ENCODE assay signal across 8 mouse cellular contexts in the genomic region with DNA sequence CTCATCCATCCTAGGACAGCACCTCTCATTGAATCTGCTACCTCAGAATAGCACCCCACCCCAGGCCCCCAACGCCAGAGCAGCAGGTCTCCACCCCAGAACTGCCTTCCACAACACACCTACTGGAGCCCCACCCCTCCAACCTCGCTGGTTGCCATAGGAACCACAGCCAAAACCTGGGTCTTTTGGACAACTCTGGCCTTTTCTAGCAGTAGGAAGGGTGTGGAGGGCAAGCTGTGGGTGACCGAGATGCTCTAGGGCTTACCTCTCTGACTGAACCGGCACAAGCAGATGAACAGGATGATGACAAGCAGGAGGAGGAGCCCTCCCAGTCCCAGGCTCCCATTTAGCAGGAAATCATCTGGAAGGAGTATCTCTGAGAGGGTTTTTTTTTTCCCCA. TPM values are rescaled to one million over a fixed set of nuclear protein-coding genes. Genes with fewer than 3 reads are reported as not detected.
DNase-seq lines count a peak whose midpoint lies in the region; ATAC-seq and TF ChIP-seq lines count a peak whose summit lies in the region.

No protein-coding gene starts in this region.

- H3K9me3 ChIP-seq in liver, embryonic 13.5 days (replicated peaks): no peaks in the 10 kb centered on the region

- DNase-seq in T-cell, adult 2 months (ENCODE audit: low spot score): peak; percentile 73
- no peak for DNase-seq in liver, embryonic 13.5 days
- DNase-seq in thymus, postnatal 4 days: peak; percentile 79
- no peak for DNase-seq in gastrocnemius, postnatal 25 days
- no peak for DNase-seq in layer of hippocampus, adult 11-12 months (ENCODE audit: low spot score)

- H3ac ChIP-seq in myocyte (ENCODE audit: control insufficient read depth, insufficient read length): no peak overlapping the region

- 0 out of 2 replicates have a peak overlapping the region, but pooled peaks have one; percentile 53 for H3K9ac ChIP-seq in liver, embryonic 13.5 days

- peak overlapping the region; percentile 67 for H3K4me2 ChIP-seq in liver, embryonic 13.5 days
- H3K4me2 ChIP-seq in myocyte (ENCODE audit: low read depth): peak overlapping the region; percentile 38

- H3K4me3 ChIP-seq in liver, embryonic 13.5 days (replicated peaks): peak overlapping the region; percentile 55
- peak overlapping the region; percentile 29 for H3K4me3 ChIP-seq in myocyte

- no peaks in the 10 kb centered on the region for H3K36me3 ChIP-seq in liver, embryonic 13.5 days
- H3K36me3 ChIP-seq in myocyte (ENCODE audit: control insufficient read depth, insufficient read depth): no peaks in the 10 kb centered on the region

- TF ChIP-seq POLR2A in myocyte (IDR thresholded peaks at IDR 0.05; ENCODE audit: insufficient read length, low read depth): no peak

- peak overlapping the region; percentile 58 for H3K27ac ChIP-seq in liver, embryonic 13.5 days

- peak; percentile 39 for ATAC-seq in CD4-positive, CD25-positive, alpha-beta regulatory T cell, adult 4 months
- peak; percentile 16; the same call in 1 of the 2 replicates for ATAC-seq in granulocyte monocyte progenitor cell, adult 5-6 weeks (replicated peaks; ENCODE audit: poor library complexity, severe bottlenecking)
- ATAC-seq in liver, embryonic 13.5 days (ENCODE audit: low read depth): no peak

- peaks cover 33% of the 10 kb centered on the region for H3K4me1 ChIP-seq in liver, embryonic 13.5 days (replicated peaks)

- WGBS in liver, embryonic 13.5 days (ENCODE audit: insufficient replicate concordance): 3% methylated on average over 4 of the region's 4 CpGs

- no peaks in the 10 kb centered on the region for H3K79me2 ChIP-seq in myocyte (ENCODE audit: control insufficient read depth, insufficient read depth)

- H3K27me3 ChIP-seq in liver, embryonic 13.5 days: no peaks in the 10 kb centered on the region
- H3K27me3 ChIP-seq in myocyte (ENCODE audit: control insufficient read depth, insufficient read depth, insufficient read length): no peaks in the 10 kb centered on the region

TF ChIP-seq in myocyte, 11 proteins besides CTCF, POLR2A, EP300 and RAD21:
- TF ChIP-seq MYOG (IDR thresholded peaks at IDR 0.05; ENCODE audit: control insufficient read depth in 1 of 3, insufficient read depth in 1 of 3, insufficient read length in 2 of 3, low read depth in 2 of 3) (no peak), MYOD1 (IDR thresholded peaks at IDR 0.05; ENCODE audit: control insufficient read depth in 1 of 3, insufficient read length in 2 of 3, low read depth in 2 of 3) (no peak), REST (IDR thresholded peaks at IDR 0.05; ENCODE audit: insufficient read depth, insufficient read length) (no peak), POLR2AphosphoS2 (IDR thresholded peaks at IDR 0.05; ENCODE audit: insufficient read length, low read depth) (no peak), MAX (IDR thresholded peaks at IDR 0.05; ENCODE audit: low read depth) (no peak), E2F4 (IDR thresholded peaks at IDR 0.05; ENCODE audit: insufficient read depth) (no peak), TCF3 (IDR thresholded peaks at IDR 0.05; ENCODE audit: insufficient read length, low read depth) (no peak), SRF (IDR thresholded peaks at IDR 0.05; ENCODE audit: control insufficient read depth, insufficient read length, low read depth) (no peak), USF1 (IDR thresholded peaks at IDR 0.05; ENCODE audit: low read depth) (no peak)
TF ChIP-seq in myocyte: peak in this region for 0.

RNA-seq across cellular contexts. Expression of a gene that starts 1.6 kb away (rescaled TPM):
- polyA plus RNA-seq in CD4-positive, CD25-positive, alpha-beta regulatory T cell, adult 4 months (2017; shearing (Covaris generic)): 10 to 100 TPM in 1 of 2 experiments, 1 to 10 TPM in 1; 7.3 to 10.0 TPM
- total RNA-seq in granulocyte monocyte progenitor cell, adult 5-6 weeks (2014; fragmentation: Nextera tagmentation): 78.7 and 89.0 TPM in 2 replicates
- total RNA-seq in granulocyte monocyte progenitor cell, adult 5-6 weeks (2017): 55.5 and 115 TPM in 2 replicates
- polyA plus RNA-seq in liver, embryonic 13.5 days (2015; fragmentation: Nextera tagmentation; extraction: Ambion mirVana): 21.6 and 29.0 TPM in 2 replicates
- 4.3 TPM for polyA plus RNA-seq in myocyte (2012; fragmentation: generic; extraction: Trizol)
- under 1 TPM in 1 of 2 experiments, not detected in 1; 0.78 TPM for total RNA-seq in gastrocnemius, postnatal 25 days (2021)

RNA-seq across cellular contexts. Expression of a gene that starts 7.6 kb away (rescaled TPM):
- polyA plus RNA-seq in CD4-positive, CD25-positive, alpha-beta regulatory T cell, adult 4 months (2017; shearing (Covaris generic)): 100 to 1,000 TPM; 154 to 344 TPM
- total RNA-seq in granulocyte monocyte progenitor cell, adult 5-6 weeks (2014; fragmentation: Nextera tagmentation): 1.6 TPM in 1 of 2 replicates, not detected in the other
- total RNA-seq in granulocyte monocyte progenitor cell, adult 5-6 weeks (2017): 0.41 and 0.99 TPM in 2 replicates
- polyA plus RNA-seq in liver, embryonic 13.5 days (2015; fragmentation: Nextera tagmentation; extraction: Ambion mirVana): 0.53 and 0.80 TPM in 2 replicates
- 0.05 TPM for polyA plus RNA-seq in myocyte (2012; fragmentation: generic; extraction: Trizol)
- not detected for total RNA-seq in gastrocnemius, postnatal 25 days (2021)

RNA-seq across cellular contexts. Expression of a gene that starts 10.8 kb away (rescaled TPM):
- 1 to 10 TPM; 1.8 to 3.7 TPM for polyA plus RNA-seq in CD4-positive, CD25-positive, alpha-beta regulatory T cell, adult 4 months (2017; shearing (Covaris generic))
- 15.1 and 20.8 TPM in 2 replicates for total RNA-seq in granulocyte monocyte progenitor cell, adult 5-6 weeks (2014; fragmentation: Nextera tagmentation)
- 7.8 and 14.3 TPM in 2 replicates for total RNA-seq in granulocyte monocyte progenitor cell, adult 5-6 weeks (2017)
- polyA plus RNA-seq in liver, embryonic 13.5 days (2015; fragmentation: Nextera tagmentation; extraction: Ambion mirVana): 17.4 and 18.5 TPM in 2 replicates
- polyA plus RNA-seq in myocyte (2012; fragmentation: generic; extraction: Trizol): not detected
- 1 to 10 TPM in 1 of 2 experiments, under 1 TPM in 1; 0.97 to 1.4 TPM for total RNA-seq in gastrocnemius, postnatal 25 days (2021)

RNA-seq across cellular contexts. Expression of a gene that starts 15.1 kb away (rescaled TPM):
- 10 to 100 TPM; 15.3 to 23.5 TPM for polyA plus RNA-seq in CD4-positive, CD25-positive, alpha-beta regulatory T cell, adult 4 months (2017; shearing (Covaris generic))
- total RNA-seq in granulocyte monocyte progenitor cell, adult 5-6 weeks (2014; fragmentation: Nextera tagmentation): 5.9 and 12.2 TPM in 2 replicates
- 13.1 and 15.2 TPM in 2 replicates for total RNA-seq in granulocyte monocyte progenitor cell, adult 5-6 weeks (2017)
- 0.25 and 0.35 TPM in 2 replicates for polyA plus RNA-seq in liver, embryonic 13.5 days (2015; fragmentation: Nextera tagmentation; extraction: Ambion mirVana)
- polyA plus RNA-seq in myocyte (2012; fragmentation: generic; extraction: Trizol): 0.05 TPM
- total RNA-seq in gastrocnemius, postnatal 25 days (2021): under 1 TPM in 1 of 2 experiments, not detected in 1; 0.18 TPM

RNA-seq across cellular contexts. Expression of a gene that starts 18.5 kb away (rescaled TPM):
- 10 to 100 TPM; 82.7 to 99.0 TPM for polyA plus RNA-seq in CD4-positive, CD25-positive, alpha-beta regulatory T cell, adult 4 months (2017; shearing (Covaris generic))
- not detected in 2 replicates for total RNA-seq in granulocyte monocyte progenitor cell, adult 5-6 weeks (2014; fragmentation: Nextera tagmentation)
- total RNA-seq in granulocyte monocyte progenitor cell, adult 5-6 weeks (2017): not detected in 2 replicates
- 0.07 and 0.10 TPM in 2 replicates for polyA plus RNA-seq in liver, embryonic 13.5 days (2015; fragmentation: Nextera tagmentation; extraction: Ambion mirVana)
- polyA plus RNA-seq in myocyte (2012; fragmentation: generic; extraction: Trizol): 0.26 TPM
- under 1 TPM in 1 of 2 experiments, not detected in 1; 0.32 TPM for total RNA-seq in gastrocnemius, postnatal 25 days (2021)

Comparison
In these comparisons a context has a peak if more than half of its experiments do, and no peak if none do; other contexts are left out.
1. DNase-seq: peak in T-cell, adult 2 months (single experiment) and thymus, postnatal 4 days (single experiment); none in liver, embryonic 13.5 days (single experiment), gastrocnemius, postnatal 25 days (single experiment) and layer of hippocampus, adult 11-12 months (single experiment).
2. RNA of a gene that starts 7.6 kb away (polyA plus RNA-seq): 154 to 344 TPM in CD4-positive, CD25-positive, alpha-beta regulatory T cell, adult 4 months; 0.53 to 0.80 TPM in liver, embryonic 13.5 days and 0.05 TPM in myocyte (single experiment); every median in the first group is over 10 times any median in the second.